Mouse (Mus musculus) Patski (cell line): Measurements from ENCODE around the gene Erf. TPM values are rescaled to one million over a fixed set of nuclear protein-coding genes. Genes with fewer than 3 reads are reported as not detected.
A peak's percentile ranks its signal among the peaks of the same experiment; 100 is the strongest.

Source experiments
- ATAC-seq: fragments of 100-300 bp; one replicate; pipeline ENCODE4 v1.8.0; 2021
- CTCF ChIA-PET: fragments of 350-600 bp; sonication (Branson Sonifier 250); formaldehyde crosslinking; loops from one replicate; lab custom pipeline; 2022; ENCODE audit warnings: inconsistent platforms; lab: Charles Lee
- POLR2A ChIA-PET: fragments of 350-600 bp; sonication (Branson Sonifier 250); formaldehyde crosslinking; loops from one replicate; lab custom pipeline; 2022; ENCODE audit warnings: antibody characterized with exemption, inconsistent platforms; lab: Charles Lee
- DNase-seq: peaks from one replicate; pipeline ENCODE4 v3.0.0-alpha.2; 2011; ENCODE audit warnings: low read depth, low spot score
- H3K27me3 ChIP-seq: fragments of 371-371 bp; one replicate; pipeline ENCODE4 v1.5.1; 2021
- CTCF ChIP-seq: fragments of 100-300 bp; IDR thresholded peaks from one replicate; pipeline ENCODE4 v1.5.1; 2021
- in situ Hi-C: fragments of 300-500 bp; cut with MboI; formaldehyde crosslinking; loops from 3 replicates; pipeline ENCODE4 v1.11.1; 2018; ENCODE audit warnings: low pct_unique_long_range_greater_than_20kb, mixed read lengths
- polyA plus RNA-seq: library from polyadenylated mRNA; unstranded; gene quantifications from one replicate; pipeline ENCODE4 v1.2.3, GENCODE M21; 2021

The Erf gene
- polyA plus RNA-seq, 1 experiment from 2014 or later: 45.9 TPM

DNA sequence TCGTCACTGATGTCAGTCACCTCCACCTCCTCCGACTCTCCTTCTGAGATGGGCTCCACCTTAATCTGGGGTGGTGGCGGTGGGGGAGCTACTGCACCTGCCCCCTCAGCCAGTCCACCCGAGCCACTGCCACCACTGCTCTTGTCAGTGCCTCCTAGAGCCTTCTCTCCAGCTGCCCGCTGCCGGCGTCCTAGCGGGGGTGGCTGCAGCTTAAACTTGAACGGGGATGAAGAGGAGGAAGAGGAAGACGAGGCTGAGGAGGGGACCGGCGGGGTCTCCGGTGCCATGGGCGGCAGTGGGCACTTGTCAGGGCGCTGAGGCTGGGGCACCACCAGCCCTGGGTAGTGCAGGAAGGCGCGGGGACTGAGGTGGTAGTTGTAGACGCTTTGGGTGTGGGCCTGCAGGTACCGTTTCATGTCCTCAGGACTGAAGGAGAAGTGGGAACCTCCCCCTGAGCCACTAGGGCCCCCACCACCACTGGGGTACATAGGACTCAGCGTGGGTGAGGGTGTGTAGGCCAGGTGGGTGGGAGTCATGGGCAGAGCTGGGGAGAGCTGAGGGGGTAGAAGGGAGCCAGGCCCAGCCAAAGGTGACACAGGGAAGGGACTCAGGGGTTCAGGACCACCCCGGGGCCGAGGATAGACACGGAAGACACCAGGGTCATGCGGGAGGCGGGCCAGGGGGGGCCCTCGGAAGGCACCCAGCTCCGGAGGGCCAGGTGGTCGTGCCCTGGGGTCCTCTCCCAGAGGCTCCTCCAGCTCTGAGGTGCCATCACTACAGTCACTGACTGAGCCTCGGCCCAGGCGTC, 5.8 kb downstream of the Erf start:
- CTCF ChIA-PET: interaction anchor here (1.0 kb wide), 1 partner anchor 33 kb away, joined by 4 read pairs; no protein-coding TSS in a partner anchor
- no peak for TF ChIP-seq CTCF
- DNase-seq (no peak), ATAC-seq (no peak)
- POLR2A ChIA-PET: no interaction called here
- H3K27me3 ChIP-seq: no peaks in the 10 kb centered on the region
- in situ Hi-C loops: loop anchor here (5.0 kb wide), 2 partner anchors 33 to 68 kb away; no protein-coding TSS in a partner anchor

DNA sequence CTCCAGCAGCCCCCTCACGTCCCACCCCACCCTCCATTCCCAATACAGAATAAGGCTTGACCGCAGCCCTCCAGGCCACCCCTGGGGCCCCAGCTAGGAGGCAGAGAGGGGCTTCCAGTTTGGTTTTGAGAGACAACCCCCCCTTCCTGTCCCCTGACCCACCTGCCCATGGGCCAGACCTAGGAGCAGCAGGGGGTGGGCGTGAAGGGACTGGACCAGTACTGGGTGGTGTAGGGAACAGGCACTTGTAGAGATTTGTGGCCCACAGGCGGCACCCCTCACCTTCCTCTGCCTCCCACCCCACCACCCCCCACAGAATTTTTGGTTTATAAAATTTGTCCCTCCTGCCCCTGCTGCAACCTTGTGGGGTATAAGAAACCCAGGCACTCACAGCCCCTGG, 7.2 kb downstream of the Erf start:
- H3K27me3 ChIP-seq: no peaks in the 10 kb centered on the region
- ChIA-PET CTCF (interaction anchor here (2.3 kb wide), 1 partner anchor 26 kb away, joined by 7 read pairs; no protein-coding TSS in a partner anchor), POLR2A (no interaction called here)
- TF ChIP-seq CTCF: no peak
- no peak for ATAC-seq
- in situ Hi-C loops: loop anchor here (5.0 kb wide), 2 partner anchors 34 to 69 kb away; no protein-coding TSS in a partner anchor
- DNase-seq: no peak

DNA sequence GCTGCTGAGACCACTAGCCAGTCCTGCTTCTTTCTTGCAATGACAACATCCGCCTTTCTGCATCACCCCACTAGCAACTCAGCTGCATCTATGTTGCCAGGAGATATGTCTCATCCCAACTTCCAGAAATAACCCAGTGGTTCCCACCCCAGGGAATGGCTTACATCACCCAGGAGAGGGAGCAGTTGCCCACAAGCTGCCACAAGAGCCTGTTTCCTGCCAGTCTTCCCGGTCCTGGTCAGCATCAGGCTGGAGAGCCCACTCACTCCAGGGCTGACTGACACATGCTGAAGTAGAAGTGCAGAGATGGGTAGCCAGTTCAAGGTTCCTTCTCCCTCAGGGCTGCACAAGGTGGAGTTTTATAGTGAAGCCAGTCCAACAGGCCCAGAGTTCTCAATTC, 9.5 kb downstream of the Erf start:
- in situ Hi-C loops: loop anchor here (5.0 kb wide), 2 partner anchors 36 to 71 kb away; no protein-coding TSS in a partner anchor
- no peak for TF ChIP-seq CTCF
- no peaks in the 10 kb centered on the region for H3K27me3 ChIP-seq
- CTCF ChIA-PET: interaction anchor here (1.0 to 2.3 kb wide), 9 partner anchors 10 to 75 kb away, joined by 3 to 9 read pairs (median 5); partner anchors contain the start of genes Megf8 and Pafah1b3
- POLR2A ChIA-PET: interaction anchor here (1.9 kb wide), 1 partner anchor 37 kb away, joined by 6 read pairs; no protein-coding TSS in a partner anchor
- DNase-seq: no peak
- no peak for ATAC-seq

DNA sequence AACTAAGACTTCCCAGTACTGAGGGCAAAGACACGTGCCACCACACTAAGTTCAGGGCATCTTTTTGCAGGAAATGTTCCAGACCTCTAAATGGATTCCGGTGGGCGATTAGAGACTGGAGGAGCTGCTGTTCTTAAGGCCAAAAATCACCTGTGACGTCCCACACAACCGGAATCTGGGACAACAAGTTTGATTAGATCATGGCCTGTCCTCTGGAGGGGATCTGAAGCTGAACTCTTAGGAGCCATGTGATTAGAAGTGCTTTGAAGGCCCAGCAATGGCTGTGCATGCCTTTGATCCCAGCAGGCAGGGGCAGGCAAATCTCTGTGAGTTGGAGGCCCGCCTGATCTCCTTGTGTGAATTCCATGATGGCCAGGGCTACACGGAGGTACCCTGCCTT, 9.9 kb downstream of the Erf start:
- POLR2A ChIA-PET: interaction anchor here (1.1 to 1.9 kb wide), 2 partner anchors 29 to 38 kb away, joined by 3 to 6 read pairs; no protein-coding TSS in a partner anchor
- CTCF ChIA-PET: interaction anchor here (1.0 to 2.3 kb wide), 8 partner anchors 11 to 76 kb away, joined by 3 to 9 read pairs (median 4); partner anchors contain the start of genes Cic, Megf8 and Pafah1b3
- DNase-seq: no peak
- TF ChIP-seq CTCF: no peak
- ATAC-seq: no peak
- in situ Hi-C loops: loop anchor here (5.0 kb wide), 2 partner anchors 37 to 72 kb away; no protein-coding TSS in a partner anchor
- no peaks in the 10 kb centered on the region for H3K27me3 ChIP-seq

DNA sequence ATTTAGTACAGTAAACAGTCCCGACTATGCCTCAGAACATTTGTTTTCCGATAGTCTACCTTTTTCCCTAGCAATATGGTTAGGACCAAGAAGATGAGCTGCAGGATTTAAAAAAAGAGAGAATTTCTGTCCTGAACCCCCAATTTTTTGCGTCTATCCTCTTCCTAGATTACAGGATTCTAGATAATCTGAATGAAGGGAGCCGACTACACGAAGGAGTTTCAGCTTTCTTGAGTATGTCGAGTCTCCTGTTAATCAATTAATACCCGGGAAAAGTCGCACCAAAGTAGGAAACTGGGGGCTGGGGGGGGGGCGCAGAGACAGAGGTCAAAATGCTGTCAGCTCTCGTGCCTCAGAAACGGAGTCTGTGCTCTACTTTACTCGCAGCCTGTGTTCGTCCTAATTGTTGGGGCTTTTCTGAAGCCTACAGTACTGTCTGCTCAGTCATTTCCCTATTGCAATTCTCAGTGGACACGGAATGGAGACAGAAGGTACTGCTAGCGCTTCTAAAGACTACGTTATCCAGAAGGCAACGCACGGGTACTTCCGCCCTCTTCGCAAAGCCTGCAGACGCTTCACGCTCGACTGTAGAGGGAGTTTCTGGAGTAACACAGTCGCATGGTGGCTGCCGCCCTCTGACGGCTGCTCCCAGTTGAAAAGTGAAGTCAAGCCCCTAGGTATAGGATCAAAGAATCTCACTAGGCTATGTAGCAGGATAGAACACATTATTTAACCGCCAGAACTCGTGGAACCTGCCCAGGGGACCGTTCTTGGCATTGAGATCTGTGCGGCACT, 11.5 kb downstream of the Erf start:
- in situ Hi-C loops: no loop called here
- no peak for DNase-seq
- TF ChIP-seq CTCF: no peak
- ChIA-PET POLR2A (interaction anchor here (0.5 to 6.3 kb wide), 6 partner anchors 11 to 802 kb away, joined by 3 to 32 read pairs (median 4); partner anchors contain the start of genes Dedd2 and Zfp526), CTCF (interaction anchor here (1.0 to 2.2 kb wide), 7 partner anchors 30 to 164 kb away, joined by 3 to 11 read pairs (median 4); partner anchors contain the start of genes Megf8 and Pafah1b3)
- no peaks in the 10 kb centered on the region for H3K27me3 ChIP-seq
- ATAC-seq: peak; percentile 42

DNA sequence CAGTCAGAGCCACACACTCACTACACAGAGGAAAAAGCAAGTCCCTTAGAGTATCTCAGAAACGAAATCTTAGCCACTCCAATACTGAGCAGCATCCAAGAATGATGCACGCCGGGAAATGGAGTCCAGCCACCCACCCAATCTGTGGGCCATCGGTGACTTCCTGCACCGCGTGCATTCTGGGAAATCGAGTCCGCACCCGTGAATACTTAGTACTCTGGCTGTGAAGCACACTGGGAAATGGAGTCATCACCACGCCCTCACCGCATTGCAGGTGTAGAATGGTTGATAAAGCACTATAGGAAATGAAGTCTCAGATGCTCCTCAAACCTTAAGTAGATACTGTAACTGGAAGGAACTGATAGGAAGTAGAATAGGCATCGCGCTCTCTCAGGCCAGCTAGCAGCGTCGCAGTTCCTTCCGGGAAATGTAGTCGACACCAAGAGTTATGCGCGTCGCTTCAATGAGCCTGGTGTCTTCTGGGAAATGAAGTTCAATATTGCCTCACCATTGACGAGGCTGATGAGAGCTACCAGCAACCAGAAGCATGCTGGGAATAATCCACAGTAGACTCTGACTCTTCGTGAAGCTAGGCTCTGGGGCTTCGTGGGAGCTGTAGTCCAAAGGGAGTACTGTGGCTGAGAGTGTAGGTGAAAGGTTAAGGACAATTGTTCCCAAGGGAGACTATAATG, 12.4 kb downstream of the Erf start:
- CTCF ChIA-PET: interaction anchor here (1.0 to 2.2 kb wide), 7 partner anchors 31 to 165 kb away, joined by 3 to 11 read pairs (median 4); partner anchors contain the start of genes Megf8 and Pafah1b3
- no peak for TF ChIP-seq CTCF
- in situ Hi-C loops: no loop called here
- H3K27me3 ChIP-seq: no peaks in the 10 kb centered on the region
- POLR2A ChIA-PET: interaction anchor here (0.5 to 6.3 kb wide), 6 partner anchors 12 to 801 kb away, joined by 3 to 32 read pairs (median 4); partner anchors contain the start of genes Dedd2 and Zfp526
- ATAC-seq: peak; percentile 79
- DNase-seq: peak; percentile 90

DNA sequence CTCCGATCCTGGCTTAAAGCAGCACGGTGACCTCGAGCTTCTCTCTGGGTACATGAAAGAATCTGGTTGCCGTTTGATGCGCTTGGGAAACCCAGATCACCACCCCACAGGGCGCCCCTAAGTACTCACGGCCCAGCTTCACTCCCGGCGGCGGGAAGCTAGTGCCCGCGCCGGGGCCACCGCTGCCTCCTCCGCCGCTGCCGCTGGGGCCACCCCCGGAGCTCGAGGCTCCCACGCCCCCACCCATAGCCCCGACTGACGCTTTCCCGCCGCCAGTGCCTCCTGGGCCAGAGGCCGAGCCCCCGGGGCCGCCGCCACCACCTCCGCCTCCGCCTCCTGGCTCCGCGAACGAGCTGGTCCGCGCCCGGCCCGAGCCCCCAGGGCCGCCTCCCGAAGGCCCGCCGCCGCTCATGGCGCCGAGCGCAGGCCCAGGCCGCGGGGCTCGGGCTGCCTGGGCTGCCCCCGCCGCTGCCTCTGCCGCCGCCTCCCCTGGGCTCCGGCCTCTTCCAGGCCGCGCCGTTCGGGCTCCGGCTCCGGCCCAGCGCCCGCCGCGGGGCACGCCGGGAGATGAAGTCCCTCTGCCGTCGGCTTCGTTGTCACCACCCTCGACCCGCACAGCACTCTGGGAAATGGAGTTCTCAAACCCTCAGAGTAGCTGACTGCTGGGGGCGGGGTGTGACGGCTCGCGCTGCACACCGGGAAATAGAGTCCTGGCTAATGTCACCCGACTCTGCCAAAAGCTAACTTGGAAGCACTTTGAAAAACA, 13.1 kb downstream of the Erf start, which contains the start of gene Gsk3a:
Gene Gsk3a, minus strand, starts transcription at position 603 of the 766 bp plus-strand sequence.
- TF ChIP-seq CTCF: no peak
- H3K27me3 ChIP-seq: no peaks in the 10 kb centered on the region
- DNase-seq (peak; percentile 88), ATAC-seq (peak; percentile 64)
- ChIA-PET CTCF (interaction anchor here (1.0 to 2.2 kb wide), 5 partner anchors 16 to 96 kb away, joined by 3 to 11 read pairs (median 4); partner anchors contain the start of genes Megf8, Pafah1b3 and Zfp526), POLR2A (interaction anchor here (0.8 to 6.3 kb wide), 6 partner anchors 10 to 159 kb away, joined by 3 to 32 read pairs (median 3); partner anchors contain the start of genes Dedd2 and Zfp526)
- in situ Hi-C loops: no loop called here

DNA sequence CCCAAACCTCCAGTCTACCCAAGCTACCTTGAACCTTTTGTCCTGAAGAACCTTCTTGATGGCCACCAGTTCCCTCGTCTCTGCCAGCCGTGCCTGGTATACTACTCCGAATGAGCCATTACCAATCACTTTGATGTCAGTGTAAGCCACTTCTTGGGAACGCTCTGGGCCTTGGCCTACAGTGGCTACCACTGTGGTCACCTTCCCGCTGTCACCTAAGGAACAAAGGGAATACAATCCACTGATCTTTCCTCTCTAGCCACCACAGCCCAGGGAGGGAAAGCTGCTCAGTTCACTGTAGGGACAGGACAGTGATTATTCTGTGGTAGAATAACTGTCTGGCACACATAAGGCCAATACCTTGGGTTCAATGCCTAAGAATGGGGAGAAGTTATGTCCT, 15.0 kb downstream of the Erf start:
- no peaks in the 10 kb centered on the region for H3K27me3 ChIP-seq
- ChIA-PET CTCF (interaction anchor here (1.0 to 1.6 kb wide), 4 partner anchors 9 to 81 kb away, joined by 3 to 4 read pairs (median 3); partner anchors contain the start of gene Megf8), POLR2A (interaction anchor here (0.8 to 6.3 kb wide), 5 partner anchors 9 to 162 kb away, joined by 3 to 32 read pairs (median 3); partner anchors contain the start of genes Dedd2 and Zfp526)
- ATAC-seq (no peak), DNase-seq (no peak)
- in situ Hi-C loops: no loop called here
- no peak for TF ChIP-seq CTCF
